Mouse (Mus musculus) embryonic facial prominence, embryonic 11.5 days (tissue): ENCODE results near the gene Mamdc2. TPM values are rescaled to one million over a fixed set of nuclear protein-coding genes. Genes with fewer than 3 reads are reported as not detected.
"Not testable (repeated sequence)": the region's sequence is repeated elsewhere in the genome, so short reads cannot be mapped to it uniquely, and the experiment has no call there.

Source experiments
- ATAC-seq: fragments of 200-750 bp; cut with Nextera tagmentation; replicated peaks from 2 replicates; pipeline ENCODE4 v1.8.0; 2017; ENCODE audit warnings: low read depth; ENCODE audit not compliant: insufficient number of reproducible peaks, low FRiP score, low TSS enrichment
- DNase-seq: peaks from one replicate; pipeline ENCODE4 v3.0.0-alpha.2; 2015; ENCODE audit warnings: low spot score
- H3K27ac ChIP-seq: fragments of 300-500 bp; sonication (generic); replicated peaks from 2 replicates; pipeline ENCODE4 v1.5.1; 2014; ENCODE audit warnings: mild to moderate bottlenecking, low read depth, low read length, control low read depth
- H3K27me3 ChIP-seq: fragments of 300-500 bp; sonication (generic); 2 replicates; pipeline ENCODE4 v1.6.1; 2014; ENCODE audit warnings: mild to moderate bottlenecking, low read length, moderate library complexity, mixed read lengths; ENCODE audit not compliant: control insufficient read depth, insufficient read depth
- H3K36me3 ChIP-seq: fragments of 300-500 bp; sonication (generic); replicated peaks from 2 replicates; pipeline ENCODE4 v1.6.1; 2014; ENCODE audit warnings: low read depth, mild to moderate bottlenecking, low read length, moderate library complexity, mixed read lengths; ENCODE audit not compliant: control insufficient read depth, insufficient read depth
- H3K4me1 ChIP-seq: fragments of 300-500 bp; sonication (generic); 2 replicates; pipeline ENCODE4 v1.6.1; 2014; ENCODE audit warnings: low read length, mixed read lengths; ENCODE audit not compliant: control insufficient read depth, insufficient read depth
- H3K4me2 ChIP-seq: fragments of 300-500 bp; sonication (generic); 2 replicates; pipeline ENCODE4 v1.6.1; 2014; ENCODE audit warnings: low read depth, mild to moderate bottlenecking, control low read depth, low read length, moderate library complexity
- H3K4me3 ChIP-seq: fragments of 300-500 bp; sonication (generic); 2 replicates; pipeline ENCODE4 v1.5.1; 2014; ENCODE audit warnings: low read depth, low read length, control low read depth
- H3K9ac ChIP-seq: fragments of 300-500 bp; sonication (generic); replicated peaks from 2 replicates; pipeline ENCODE4 v1.6.1; 2014; ENCODE audit warnings: mild to moderate bottlenecking, control low read depth, low read length
- H3K9me3 ChIP-seq: fragments of 300-500 bp; sonication (generic); replicated peaks from 2 replicates; pipeline ENCODE4 v1.6.1; 2016; ENCODE audit warnings: mild to moderate bottlenecking, low read length, inconsistent platforms, mixed read lengths; ENCODE audit not compliant: control insufficient read depth
- WGBS: fragments of 180-500 bp; shearing (Covaris S2); extraction: QIAGEN DNeasy Blood & Tissue Kit; methylation state at CpG from one replicate; pipeline ENCODE4 v1.1.7; 2014; 5-methylcytosine and 5-hydroxymethylcytosine counted together
- polyA plus RNA-seq: library from polyadenylated mRNA; unstranded; fragments of >200 nt; fragmentation: Nextera tagmentation; extraction: Ambion mirVana; gene quantifications from 2 replicates; pipeline ENCODE4 v1.2.1, GENCODE M21; 2014

Mamdc2 gene
- polyA plus RNA-seq, 1 experiment from 2014 or later = 1.7 TPM

- ATAC-seq (no peak), DNase-seq (no peak)
- Histone ChIP-seq H3K4me2 (no peak overlapping the region), H3K9me3 (no peaks in the 10 kb centered on the region), H3K27ac (no peak overlapping the region), H3K9ac (no peak overlapping the region), H3K27me3 (no peaks in the 10 kb centered on the region), H3K4me3 (no peak overlapping the region), H3K4me1 (no peaks in the 10 kb centered on the region), H3K36me3 (no peaks in the 10 kb centered on the region)
- WGBS = 77% methylated on average over 6 of the region's 6 CpGs
Measured at GRCm38 (mm10) chr19:23486631-23487270, 38.5 kb upstream of the Mamdc2 start.

- DNase-seq (no peak), ATAC-seq (no peak)
- no peak overlapping the region for H3K4me3 ChIP-seq
- H3K9me3 ChIP-seq = no peaks in the 10 kb centered on the region
- H3K27me3 ChIP-seq = no peaks in the 10 kb centered on the region
- no peaks in the 10 kb centered on the region for H3K4me1 ChIP-seq
- H3K4me2 ChIP-seq = no peak overlapping the region
- no peak overlapping the region for H3K9ac ChIP-seq
- WGBS = 87% methylated on average over 7 of the region's 7 CpGs
- no peaks in the 10 kb centered on the region for H3K36me3 ChIP-seq
- no peak overlapping the region for H3K27ac ChIP-seq
Measured at GRCm38 (mm10) chr19:23485940-23486600, 37.8 kb upstream of the Mamdc2 start.

- H3K4me3 ChIP-seq, ATAC-seq: not testable (repeated sequence)
- 85% methylated on average over 2 of the region's 2 CpGs for WGBS
Measured at GRCm38 (mm10) chr19:23482571-23482970, 34.3 kb upstream of the Mamdc2 start.

GRCm38 (mm10) chr19:23479597-23479967 is 31.3 kb upstream of the Mamdc2 start:
- Histone ChIP-seq H3K27me3 (no peaks in the 10 kb centered on the region), H3K9ac (no peak overlapping the region), H3K4me3 (no peak overlapping the region), H3K4me2 (no peak overlapping the region), H3K4me1 (no peaks in the 10 kb centered on the region), H3K27ac (no peak overlapping the region), H3K9me3 (no peaks in the 10 kb centered on the region), H3K36me3 (no peaks in the 10 kb centered on the region)
- DNase-seq (no peak), ATAC-seq (no peak)

More at GRCm38 (mm10) chr19:23482571-23482970, 34.3 kb upstream of the Mamdc2 start:
- H3K4me2 ChIP-seq, H3K9ac ChIP-seq, H3K36me3 ChIP-seq, DNase-seq, H3K9me3 ChIP-seq, H3K27me3 ChIP-seq, H3K4me1 ChIP-seq, H3K27ac ChIP-seq: not testable (repeated sequence)

GRCm38 (mm10) chr19:23478895-23479596 is 30.8 kb upstream of the Mamdc2 start:
- H3K4me2 ChIP-seq = no peak overlapping the region
- no peaks in the 10 kb centered on the region for H3K36me3 ChIP-seq
- DNase-seq = peak; percentile 74
- no peak for ATAC-seq
- no peak overlapping the region for H3K27ac ChIP-seq
- WGBS = 18% methylated on average over 10 of the region's 10 CpGs
- no peak overlapping the region for H3K4me3 ChIP-seq
- no peaks in the 10 kb centered on the region for H3K4me1 ChIP-seq
- no peaks in the 10 kb centered on the region for H3K9me3 ChIP-seq
- no peaks in the 10 kb centered on the region for H3K27me3 ChIP-seq
- no peak overlapping the region for H3K9ac ChIP-seq

GRCm38 (mm10) chr19:23477826-23478225 is 29.6 kb upstream of the Mamdc2 start:
- H3K27me3 ChIP-seq = no peaks in the 10 kb centered on the region
- H3K9me3 ChIP-seq = no peaks in the 10 kb centered on the region
- no peak overlapping the region for H3K9ac ChIP-seq
- H3K36me3 ChIP-seq = no peaks in the 10 kb centered on the region
- ATAC-seq = no peak
- no peaks in the 10 kb centered on the region for H3K4me1 ChIP-seq
- no peak overlapping the region for H3K4me3 ChIP-seq
- DNase-seq = no peak
- no peak overlapping the region for H3K27ac ChIP-seq
- H3K4me2 ChIP-seq = no peak overlapping the region
- WGBS = 79% methylated on average over 6 of the region's 6 CpGs

- DNase-seq (no peak), ATAC-seq (no peak)
- Histone ChIP-seq H3K36me3 (no peaks in the 10 kb centered on the region), H3K27me3 (no peaks in the 10 kb centered on the region), H3K27ac (no peak overlapping the region), H3K4me3 (no peak overlapping the region), H3K4me2 (no peak overlapping the region), H3K9me3 (no peaks in the 10 kb centered on the region), H3K9ac (no peak overlapping the region), H3K4me1 (no peaks in the 10 kb centered on the region)
- 10% methylated on average over 1 of the region's 1 CpGs for WGBS
Measured at GRCm38 (mm10) chr19:23467866-23468265, 19.6 kb upstream of the Mamdc2 start.

- no peak overlapping the region for H3K4me3 ChIP-seq
- no peak overlapping the region for H3K9ac ChIP-seq
- H3K27ac ChIP-seq = no peak overlapping the region
- ATAC-seq (no peak), DNase-seq (no peak)
- no peaks in the 10 kb centered on the region for H3K9me3 ChIP-seq
- WGBS = 63% methylated on average over 2 of the region's 2 CpGs
- no peak overlapping the region for H3K4me2 ChIP-seq
- no peaks in the 10 kb centered on the region for H3K27me3 ChIP-seq
- no peaks in the 10 kb centered on the region for H3K4me1 ChIP-seq
- H3K36me3 ChIP-seq = no peaks in the 10 kb centered on the region
Measured at GRCm38 (mm10) chr19:23467011-23467410, 18.8 kb upstream of the Mamdc2 start.
